Mouse (Mus musculus): Measurements from ENCODE around the gene Plb1.

GRCm38 (mm10) chr5:32204653-32205052 lies 27.9 kb upstream of the Plb1 start:
- TF ChIP-seq CTCF (IDR thresholded peaks at IDR 0.05; ENCODE audit: insufficient read depth, low read length): peak; percentile 72
- no peak for TF ChIP-seq POLR2A (IDR thresholded peaks at IDR 0.05; ENCODE audit: borderline replicate concordance, extremely low read depth, low read depth, low read length)

All from lung, adult 2 months (tissue).